Mouse (Mus musculus) heart, postnatal 4 days (tissue): ENCODE measurements at regions not wholly inside any gene's neighbourhood (a gene's known extent, or its start where the extent isn't known, plus 50 kb on each side); places are given as distances from the start of the nearest gene placed in this dataset.
A peak's percentile ranks its signal among the peaks of the same experiment; 100 is the strongest.

ENCODE experiments used
- DNase-seq: peaks from one replicate; pipeline ENCODE4 v3.0.0; 2021

DNA sequence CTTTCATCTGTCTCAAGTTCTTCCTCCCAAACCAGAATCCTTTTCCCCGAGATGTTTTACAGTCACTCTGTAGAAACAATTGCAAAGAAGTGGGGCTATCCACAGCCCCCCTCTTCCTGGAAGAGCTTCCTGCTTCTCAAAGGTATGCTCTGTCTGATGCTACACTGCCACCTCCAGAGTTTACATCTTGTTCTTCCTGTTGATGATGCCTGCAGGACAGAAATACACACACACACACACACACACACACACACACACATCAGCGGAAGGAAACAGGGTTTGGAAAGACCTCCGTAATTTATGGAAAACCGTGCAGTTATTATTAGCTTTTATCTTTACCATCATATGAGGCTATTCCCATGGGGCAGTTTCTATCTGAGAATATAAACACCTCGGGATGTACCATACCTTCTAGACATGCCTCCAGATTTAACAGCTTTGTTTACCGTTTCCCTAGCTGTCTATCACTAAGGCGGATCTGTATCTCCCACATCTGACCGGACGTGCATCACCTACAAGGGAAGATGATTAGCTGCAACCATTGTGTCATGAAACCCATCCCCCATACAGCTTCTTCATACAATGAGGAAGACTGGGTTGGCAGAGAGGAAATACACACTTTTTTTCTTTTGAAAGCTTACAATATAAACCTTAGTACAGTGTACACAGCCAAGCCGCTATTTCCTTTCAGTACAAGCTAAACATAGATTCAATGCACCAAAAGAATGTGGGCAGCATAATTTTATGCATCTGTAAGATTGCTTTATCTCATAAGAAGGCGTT lies 288.6 kb downstream of the Plk2 start:
- DNase-seq, result peak; percentile 11

DNA sequence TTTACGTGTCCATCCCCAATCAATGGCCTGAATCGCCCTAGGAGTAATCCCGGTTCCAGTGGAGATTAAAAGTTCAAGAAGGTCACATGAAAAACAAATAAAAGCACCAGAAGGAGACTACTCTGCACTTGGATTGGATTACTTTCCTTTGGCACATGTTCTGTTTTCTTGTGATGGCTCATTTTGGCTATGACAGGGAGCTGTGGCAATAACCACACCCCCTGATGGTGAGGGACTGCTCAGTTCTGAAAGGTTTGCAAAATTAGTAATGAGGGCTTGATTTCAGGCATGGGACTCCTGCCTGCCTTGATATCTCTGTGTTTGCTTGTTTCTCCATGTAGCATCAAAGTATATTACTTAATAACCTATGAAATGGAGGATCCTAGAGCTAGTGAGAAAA lies 293.9 kb downstream of the Plk2 start:
- no peak for DNase-seq

DNA sequence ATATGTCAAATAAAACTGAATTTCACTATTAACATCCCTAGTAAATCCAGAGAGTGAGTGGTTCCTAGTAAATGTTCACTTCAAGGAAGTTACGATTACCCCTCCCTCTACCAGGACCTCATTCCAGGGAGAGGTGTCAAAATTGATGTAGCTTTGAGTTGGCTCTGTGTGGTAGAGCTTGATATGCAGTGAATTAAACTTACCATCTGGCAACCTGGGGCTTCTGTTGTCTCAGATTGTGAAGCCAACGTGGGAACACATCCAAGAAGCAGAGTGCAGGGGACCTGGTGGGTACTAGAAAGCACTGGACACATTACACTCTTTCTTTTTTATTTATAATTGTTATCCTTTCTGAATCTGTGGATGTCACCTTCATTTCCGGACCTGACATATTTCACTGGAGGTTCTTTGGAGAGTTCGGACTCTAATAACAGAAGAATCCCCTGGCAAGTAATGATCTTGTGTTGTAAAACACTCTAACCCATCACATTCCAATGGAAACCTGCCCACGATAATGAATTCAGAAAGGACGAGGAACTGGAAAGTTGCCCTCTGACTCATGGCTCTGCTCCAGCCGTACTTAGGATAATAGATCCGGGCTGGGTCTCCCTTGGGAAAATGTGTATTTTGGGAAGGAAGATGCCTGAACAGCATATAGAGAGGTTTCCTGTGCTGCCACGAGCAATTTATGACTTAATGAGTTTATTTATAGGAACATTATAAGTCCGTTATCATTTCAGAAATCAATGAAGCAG lies 295.8 kb downstream of the Plk2 start:
- DNase-seq, result peak; percentile 60

DNA sequence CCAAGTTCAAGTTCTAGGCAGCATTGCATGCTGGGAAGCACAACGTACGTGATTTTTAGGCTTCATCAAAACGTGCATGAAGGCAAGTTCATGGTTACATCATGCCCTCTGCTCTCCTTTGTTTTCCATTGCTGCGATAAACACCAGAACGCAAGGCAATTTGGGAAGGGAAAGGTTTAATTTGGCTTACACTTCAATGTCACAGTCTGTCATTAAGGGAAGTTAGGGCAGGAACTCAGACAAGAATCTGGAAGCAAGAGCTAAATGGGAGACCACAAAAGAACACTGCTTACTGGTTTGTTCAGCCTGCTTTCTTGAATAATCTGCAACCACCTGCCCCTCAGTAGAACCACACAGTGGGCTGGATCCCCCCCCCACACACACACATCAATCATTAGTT lies 297.9 kb downstream of the Plk2 start:
- no peak for DNase-seq

DNA sequence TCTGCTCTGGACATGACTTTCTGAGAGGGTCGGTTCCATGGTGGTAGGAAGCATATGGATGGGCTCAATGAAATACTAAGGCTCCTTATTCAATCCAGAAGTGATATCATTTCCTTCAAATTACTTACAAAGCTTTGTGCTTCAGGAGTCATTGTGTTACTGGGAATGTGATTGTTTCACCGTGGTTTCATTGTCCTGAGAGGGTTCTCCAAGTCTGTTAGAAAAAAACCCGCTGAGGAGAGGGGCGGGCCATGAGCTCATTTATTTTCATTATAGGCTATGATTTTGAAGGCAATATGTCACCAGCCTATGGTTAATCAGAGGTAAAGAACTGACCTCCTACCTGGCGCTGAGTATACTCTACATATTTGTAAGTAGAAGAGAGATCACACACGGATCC lies 300.0 kb downstream of the Plk2 start:
- DNase-seq, result peak; percentile 13

DNA sequence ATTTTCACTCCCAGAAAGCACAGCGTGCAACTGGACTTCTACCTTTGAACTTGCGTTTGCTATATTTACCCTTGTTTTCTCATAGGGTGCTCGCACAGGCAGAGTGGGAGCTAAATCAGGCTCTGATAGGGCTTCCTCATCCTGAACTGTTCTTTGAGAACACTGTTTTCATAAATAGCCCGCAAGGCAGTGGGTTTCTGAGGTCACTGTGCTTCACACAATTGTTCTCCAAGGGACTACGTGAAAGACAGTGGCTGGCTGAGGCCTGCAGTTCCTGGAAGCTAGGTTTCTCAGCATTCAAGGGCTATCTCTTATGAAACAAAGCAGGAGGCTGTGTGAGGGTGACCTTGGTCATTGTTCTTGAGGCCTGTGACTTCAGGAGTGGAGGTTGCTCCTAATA lies 301.7 kb downstream of the Plk2 start:
- DNase-seq, result peak; percentile 56

DNA sequence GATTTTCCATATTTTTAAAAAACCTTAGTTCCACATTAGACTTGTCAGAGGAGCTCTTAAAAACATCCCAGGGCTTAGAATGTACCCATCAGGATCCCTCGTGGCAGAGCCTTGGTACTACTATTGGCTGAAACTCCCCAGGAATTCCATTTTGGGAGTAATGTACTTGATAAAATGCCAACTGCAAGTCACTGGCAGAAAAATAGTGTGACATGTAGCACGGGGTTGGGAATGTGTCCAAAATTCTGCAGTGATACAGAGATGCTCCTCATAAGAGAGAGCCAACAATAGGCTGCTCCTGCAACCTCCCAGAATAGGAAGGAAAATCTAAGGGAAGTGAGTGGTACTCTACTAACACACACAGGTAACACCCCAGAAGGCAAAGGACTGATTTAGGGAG lies 309.4 kb downstream of the Plk2 start:
- peak; percentile 62 for DNase-seq

DNA sequence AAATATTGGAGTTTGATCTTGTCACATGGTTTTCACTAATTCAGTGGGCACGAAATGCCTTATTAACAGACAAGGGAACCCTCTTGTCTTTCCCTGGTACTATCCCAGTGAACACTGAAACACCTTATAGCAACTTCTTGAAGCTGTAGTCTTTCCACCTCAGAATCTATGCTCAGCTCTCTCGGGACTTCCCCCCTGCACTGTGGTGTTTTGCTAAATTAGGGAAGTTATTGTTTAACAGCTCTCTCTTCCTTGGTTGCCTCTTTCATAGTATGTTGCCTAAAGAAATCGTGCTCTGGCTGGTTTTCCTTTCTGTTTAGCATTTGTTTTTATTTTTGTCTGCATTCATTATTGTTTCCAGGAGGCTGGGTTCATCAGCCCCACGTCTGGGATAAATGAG lies 316.0 kb downstream of the Plk2 start:
- DNase-seq, result no peak

DNA sequence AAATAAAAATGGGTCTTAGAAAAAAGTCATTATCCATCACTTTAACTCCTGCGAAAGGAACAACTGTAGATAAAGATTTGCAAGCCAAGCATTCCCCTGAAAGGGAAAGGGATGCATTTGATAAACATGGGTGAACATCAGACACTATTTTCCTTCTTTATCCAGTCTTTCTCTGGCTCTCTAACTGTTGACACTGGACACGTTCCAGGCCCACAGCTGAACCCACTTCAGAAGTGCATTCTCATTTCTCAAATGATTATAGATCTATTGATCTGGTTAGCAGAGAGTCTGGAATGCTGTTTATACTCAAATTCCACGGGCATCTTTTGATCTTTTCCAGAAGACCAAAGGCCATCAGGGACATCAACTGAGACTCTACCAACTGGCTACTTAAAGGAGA lies 317.7 kb downstream of the Plk2 start:
- DNase-seq, result no peak

DNA sequence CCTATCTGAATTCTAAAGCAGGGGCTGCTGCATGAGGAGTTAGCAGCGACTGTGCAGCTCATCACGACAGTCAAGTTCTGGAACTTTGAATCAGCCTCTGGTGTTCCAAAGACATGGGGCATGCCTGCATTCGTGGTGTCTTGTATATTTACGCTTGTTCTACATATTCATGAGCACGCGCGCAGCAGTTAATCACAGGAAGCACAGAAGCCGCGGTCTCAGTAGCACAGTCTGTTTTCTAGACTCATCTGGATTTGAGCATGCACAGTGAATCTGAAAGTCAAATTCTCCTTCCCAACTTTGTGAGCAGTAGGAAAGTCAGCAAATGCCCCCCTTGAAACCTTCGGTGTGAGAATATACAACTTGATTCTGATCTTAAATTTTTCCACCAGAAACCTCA lies 327.3 kb downstream of the Plk2 start:
- DNase-seq, result no peak

DNA sequence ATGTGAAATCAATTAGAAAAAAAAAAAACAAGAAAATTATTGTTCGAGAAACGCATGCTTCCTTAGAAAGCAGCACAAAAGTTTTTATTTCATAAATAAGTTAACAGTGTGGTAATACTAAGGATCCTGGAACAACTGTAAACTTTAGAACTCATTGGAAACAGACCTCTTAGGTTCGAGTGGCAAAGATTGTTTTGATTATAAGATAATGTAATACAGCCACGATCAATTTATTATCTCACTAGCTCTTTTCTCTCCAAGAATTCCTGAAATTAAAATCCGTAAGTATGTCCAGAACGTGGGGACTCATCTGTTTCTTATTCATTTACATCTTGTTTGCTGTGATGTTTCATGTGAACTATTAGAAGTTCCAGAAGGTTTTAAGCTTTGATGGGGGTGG lies 327.9 kb downstream of the Plk2 start:
- DNase-seq, result no peak

DNA sequence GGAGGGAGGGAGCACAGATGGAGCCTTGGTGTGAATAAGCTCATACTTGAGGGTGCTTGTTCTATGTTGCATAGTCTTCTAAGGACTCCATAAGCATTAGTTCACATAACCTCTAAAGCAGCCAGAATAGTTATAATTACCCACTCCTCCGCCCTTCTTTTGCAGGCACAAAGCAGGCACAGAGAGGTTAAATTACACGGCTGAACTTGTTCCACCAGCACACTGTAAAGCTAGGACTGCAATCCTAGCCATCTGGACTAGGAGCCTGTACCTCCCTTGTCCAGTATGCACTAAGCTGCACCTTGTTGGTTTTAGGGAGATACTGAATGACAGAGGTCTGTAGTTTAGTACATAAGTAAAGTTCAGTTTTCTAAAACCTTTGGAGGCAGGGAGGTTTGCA lies 330.0 kb downstream of the Plk2 start:
- DNase-seq, result no peak

DNA sequence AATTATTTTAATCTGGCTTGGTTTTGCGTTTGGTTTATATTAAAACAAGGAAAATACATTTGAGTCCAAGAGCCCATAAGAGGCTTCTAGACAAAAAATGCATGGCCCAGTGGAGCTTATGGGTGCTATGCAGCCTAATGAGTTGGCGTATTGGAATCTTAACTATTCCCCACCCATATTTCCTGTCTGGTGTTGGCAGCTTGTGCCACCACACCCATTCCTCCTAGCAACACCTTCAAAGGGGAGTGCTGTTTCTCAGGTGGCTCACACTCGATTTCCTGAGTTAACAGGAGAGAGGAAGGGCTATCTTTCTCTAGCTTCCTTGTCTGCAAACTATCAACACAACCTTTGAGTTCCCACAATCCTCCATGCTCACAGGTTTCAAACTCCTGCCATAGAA lies 331.0 kb downstream of the Plk2 start:
- DNase-seq, result no peak

DNA sequence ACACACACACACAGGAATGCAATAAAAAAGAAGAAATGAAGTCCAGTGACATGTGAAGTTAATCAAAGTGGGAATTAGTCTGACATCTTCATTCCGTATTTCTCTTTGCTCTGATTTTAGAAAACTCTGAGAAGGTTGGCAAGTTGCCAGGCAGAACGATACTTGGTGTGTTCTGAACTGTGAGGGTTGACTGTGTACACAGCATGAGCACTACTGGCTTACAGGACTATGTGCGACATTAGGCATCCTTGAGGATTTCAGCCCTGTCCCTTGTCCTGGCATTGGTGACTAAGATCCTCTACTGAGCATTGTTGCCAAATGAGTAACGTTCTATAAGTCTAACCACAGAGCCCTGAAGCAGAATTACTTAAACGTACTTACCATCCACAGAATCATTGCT lies 340.7 kb downstream of the Plk2 start:
- peak; percentile 37 for DNase-seq

DNA sequence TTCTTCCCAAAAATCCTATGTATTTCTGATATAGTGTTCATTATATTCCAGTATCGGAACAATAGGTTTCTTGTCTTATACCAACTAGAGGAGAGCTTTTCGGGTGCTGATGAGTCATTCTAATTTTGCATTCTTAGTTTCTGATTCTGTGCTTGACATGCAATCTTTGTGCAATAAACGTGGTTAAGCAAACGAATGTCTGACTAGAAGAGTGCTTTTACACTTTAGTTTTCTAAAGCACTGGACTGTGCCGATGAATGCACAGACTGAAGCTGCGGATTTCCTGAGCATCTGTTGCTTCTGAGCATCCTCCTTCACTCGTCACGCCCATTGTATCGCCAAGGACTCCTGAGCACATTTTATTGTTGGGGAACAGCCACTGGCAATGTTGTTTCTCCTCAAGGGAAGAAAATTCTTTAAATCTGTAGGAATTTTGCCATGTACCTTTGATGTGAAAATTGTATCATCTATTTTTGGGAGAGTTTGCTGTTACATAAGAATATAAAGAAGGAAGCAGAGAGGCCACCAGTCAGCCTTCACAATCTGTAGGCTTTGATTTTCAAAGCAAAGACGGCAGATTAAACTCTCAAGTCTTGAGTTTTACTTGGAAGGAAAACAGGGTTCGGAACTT lies 346.8 kb downstream of the Plk2 start:
- no peak for DNase-seq

DNA sequence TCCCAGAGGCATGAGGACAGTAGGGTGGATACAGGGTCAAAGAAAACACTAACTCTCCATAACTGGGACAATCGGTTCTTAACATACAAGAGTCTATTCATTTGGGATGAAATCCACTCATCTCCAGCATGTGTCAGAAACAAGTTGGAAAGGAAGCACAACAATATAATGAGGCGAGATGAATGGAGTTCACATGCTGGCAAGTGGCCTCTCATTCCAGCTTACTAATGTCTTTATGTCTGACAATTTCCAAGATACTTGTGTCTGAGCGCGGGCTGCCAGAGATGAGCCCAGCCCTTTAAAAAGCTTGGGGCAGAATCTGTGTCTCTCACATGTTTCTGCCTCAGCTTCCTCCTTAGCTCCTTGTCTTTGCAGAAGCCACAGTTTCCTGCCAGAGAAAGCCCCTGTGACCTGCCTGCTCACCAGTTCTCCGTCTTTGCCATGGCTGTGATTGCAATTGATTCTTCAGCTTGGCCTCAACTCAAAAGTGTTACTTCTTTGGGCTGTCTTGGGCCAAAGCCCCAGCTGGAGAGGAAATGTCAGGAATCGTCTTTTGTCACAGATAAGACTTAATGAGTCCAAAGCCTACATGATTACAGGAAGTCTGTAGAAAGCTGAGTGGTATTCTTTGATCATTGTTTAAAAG lies 352.5 kb downstream of the Plk2 start:
- peak; percentile 44 for DNase-seq

DNA sequence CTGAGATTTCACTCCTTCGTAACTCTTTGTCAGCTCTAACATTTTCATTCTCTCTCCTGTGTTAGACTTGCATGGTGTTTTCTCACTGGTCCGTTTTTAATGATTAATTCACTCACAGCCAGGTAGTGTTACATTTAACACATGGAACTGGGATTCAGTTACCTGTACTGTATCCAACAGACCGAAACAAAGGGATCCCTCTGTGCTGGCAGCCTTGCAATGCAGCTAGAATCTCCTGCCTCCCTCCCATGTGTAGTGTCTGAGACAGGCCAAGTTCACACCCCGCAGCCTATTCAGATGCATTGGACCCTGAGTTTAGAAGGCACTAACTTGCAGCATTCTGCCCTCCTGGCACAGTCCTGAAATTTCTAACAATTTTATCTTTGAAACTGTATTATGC lies 357.9 kb downstream of the Plk2 start:
- DNase-seq, result no peak

DNA sequence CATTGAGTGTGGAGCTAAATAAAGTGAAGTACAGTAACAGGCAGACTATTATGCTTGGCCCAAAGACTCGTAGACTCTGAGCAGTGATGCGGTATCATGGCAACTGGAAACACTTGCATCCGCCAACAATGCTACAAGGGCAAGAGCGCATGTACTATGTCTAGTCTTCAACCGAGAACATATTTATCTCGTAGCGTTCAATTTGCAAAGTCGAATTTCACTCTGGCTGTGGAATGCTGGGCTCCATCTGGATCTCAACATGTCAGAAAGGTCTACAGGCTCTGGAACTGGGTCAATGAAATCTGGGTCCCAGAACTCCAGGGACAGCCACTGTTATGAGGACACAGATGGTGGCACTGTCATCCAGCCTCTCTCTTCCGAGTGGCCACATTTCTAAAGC lies 359.7 kb downstream of the Plk2 start:
- DNase-seq, result peak; percentile 42

DNA sequence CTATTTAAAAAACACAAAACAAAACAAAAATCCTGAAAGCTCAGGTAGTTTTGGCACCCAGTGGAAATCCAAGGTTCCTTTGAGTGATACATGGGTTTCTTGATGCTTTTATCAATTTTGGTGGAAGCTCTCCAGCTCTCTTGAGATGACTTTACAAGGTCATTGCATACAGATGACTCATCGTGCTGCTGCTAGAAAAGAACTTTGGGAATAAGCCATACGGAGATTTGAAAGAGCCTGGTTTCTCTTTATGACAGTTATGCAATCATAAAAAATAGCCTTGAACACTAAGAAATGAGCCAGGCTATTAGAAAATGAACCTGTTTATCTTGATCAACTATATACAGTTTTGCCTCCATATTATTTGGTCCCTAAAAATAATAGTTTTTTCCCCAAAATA lies 362.0 kb downstream of the Plk2 start:
- no peak for DNase-seq

DNA sequence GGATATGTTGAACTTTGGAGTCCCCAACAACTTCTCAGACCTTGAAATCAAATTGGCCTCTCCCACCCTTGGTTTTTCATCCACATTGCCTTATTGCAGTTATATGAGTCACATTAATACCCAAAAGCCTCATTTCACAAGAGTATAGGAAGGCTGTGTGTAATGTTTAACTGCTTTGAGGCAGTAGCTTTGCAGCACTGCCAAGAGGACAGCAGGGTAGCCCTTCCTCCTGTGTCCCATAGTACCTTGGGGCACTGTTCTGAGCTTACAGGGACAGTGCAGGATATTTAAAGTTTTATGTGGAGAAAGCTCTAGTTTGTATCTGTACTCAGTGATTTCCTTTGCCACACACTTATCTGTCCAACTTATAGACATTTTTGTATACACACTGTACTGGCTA lies 374.4 kb downstream of the Plk2 start:
- DNase-seq, result no peak

DNA sequence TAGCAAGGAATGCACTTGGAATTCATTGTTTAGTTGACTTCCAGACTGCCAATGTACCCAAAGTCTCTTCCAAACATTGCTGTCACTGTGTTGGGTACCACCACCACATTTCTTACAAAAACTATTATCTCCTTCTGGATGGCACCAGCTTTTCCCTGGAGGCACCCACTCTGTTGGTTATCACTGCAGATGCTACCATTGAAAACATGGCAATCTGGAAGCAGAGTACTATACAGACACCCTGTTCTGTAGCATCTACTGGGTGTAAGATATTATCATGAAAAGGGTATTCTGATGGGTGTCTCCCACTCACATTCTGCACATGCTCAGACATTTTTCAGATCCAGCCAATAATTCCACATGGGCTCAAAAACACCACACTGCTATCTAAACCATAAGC lies 380.4 kb downstream of the Plk2 start:
- DNase-seq, result no peak

DNA sequence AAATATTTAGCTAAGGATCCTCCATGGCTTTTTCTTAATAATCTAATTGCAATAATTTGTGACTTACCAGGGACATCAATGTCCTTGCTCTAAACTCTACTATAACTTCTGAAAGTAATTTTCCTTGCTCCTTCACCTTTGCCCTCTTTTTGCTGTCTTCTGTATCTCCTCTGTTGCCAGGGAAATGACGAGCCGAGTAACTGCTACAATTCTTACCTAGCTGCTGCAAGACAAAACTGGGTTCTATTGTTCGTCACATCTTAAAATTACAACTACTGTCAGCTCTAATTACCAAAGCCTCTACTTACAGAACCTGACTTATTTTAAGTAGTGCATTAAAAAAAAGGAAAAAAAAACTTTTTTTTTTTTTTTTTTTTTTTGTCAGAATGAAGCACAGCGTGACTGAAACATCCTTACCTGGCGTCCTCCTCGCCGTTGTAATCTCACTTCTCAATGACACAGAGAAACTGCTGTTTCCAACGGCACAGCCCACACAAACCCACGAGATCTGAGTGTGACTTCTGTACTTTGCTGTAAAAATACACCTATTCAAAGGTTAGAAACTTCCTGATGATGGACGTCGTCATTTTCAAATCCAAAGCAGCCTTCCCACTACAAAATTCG lies 389.4 kb downstream of the Plk2 start:
- DNase-seq, result no peak

DNA sequence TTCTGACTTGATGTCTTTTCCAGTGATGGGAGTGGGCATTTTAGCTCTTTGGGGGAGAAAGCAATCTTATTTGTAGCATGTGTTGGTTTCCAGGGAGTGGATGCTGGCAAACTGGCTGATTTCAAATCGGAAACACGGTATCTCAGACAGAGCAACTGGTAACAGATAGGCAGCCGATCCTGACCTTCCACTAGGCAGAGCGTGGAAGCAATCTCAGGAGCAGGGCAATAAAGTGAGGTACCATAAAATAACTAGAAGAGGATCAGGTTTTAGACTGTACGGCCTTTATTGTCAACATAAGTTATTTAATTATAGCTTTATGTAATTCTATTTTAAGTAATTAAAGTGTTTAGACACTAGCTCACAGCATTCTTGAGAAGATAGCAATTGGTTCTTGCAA lies 390.0 kb downstream of the Plk2 start:
- no peak for DNase-seq
